Mouse (Mus musculus) MEL (cell line): ENCODE measurements around the gene Snx29. TPM values are rescaled to one million over a fixed set of nuclear protein-coding genes. Genes with fewer than 3 reads are reported as not detected.

Experiments
- DNase-seq: peaks from one replicate; pipeline ENCODE4 v3.0.0; 2011; ENCODE audit warnings: low read depth, low spot score
- H3K27ac ChIP-seq: 2 replicates; pipeline ENCODE4 v1.5.1; 2012; ENCODE audit warnings: low read depth, mild to moderate bottlenecking, control low read depth, low read length, moderate library complexity; ENCODE audit not compliant: control insufficient read depth
- H3K27me3 ChIP-seq, 2 experiments: fragments of 150-350 bp in 1 of 2; sonication (generic) in 1 of 2; 2 replicates each; pipeline ENCODE4 v1.6.1; 2012; ENCODE audit warnings: low read length in 2 of 2, mild to moderate bottlenecking in 2 of 2, improper control_type of control experiment in 1 of 2, moderate library complexity in 1 of 2; ENCODE audit not compliant: insufficient read depth in 2 of 2, control insufficient read depth in 1 of 2
- H3K36me3 ChIP-seq, 2 experiments: 2 replicates each; pipeline ENCODE4 v1.6.1; 2012 to 2014; ENCODE audit warnings: low read length in 2 of 2, improper control_type of control experiment in 1 of 2, inconsistent platforms in 1 of 2, mild to moderate bottlenecking in 1 of 2; ENCODE audit not compliant: insufficient read depth in 2 of 2, control insufficient read depth in 1 of 2
- H3K4me1 ChIP-seq, 2 experiments: fragments of 150-350 bp in 1 of 2; sonication (generic) in 1 of 2; 2 replicates each; pipeline ENCODE4 v1.6.1; 2012; ENCODE audit warnings: low read length in 2 of 2, improper control_type of control experiment in 1 of 2, mild to moderate bottlenecking in 1 of 2; ENCODE audit not compliant: insufficient read depth in 2 of 2, control insufficient read depth in 1 of 2
- H3K4me3 ChIP-seq, 2 experiments: fragments of 150-350 bp in 1 of 2; sonication (generic) in 1 of 2; 2 replicates each; pipeline ENCODE4 v1.5.1; 2012; ENCODE audit warnings: low read depth in 2 of 2, low read length in 2 of 2, mild to moderate bottlenecking in 2 of 2, moderate library complexity in 2 of 2, control low read depth in 1 of 2, improper control_type of control experiment in 1 of 2; ENCODE audit not compliant: control insufficient read depth in 1 of 2, insufficient read depth in 1 of 2
- H3K79me2 ChIP-seq: 2 replicates; pipeline ENCODE4 v1.6.1; 2012; ENCODE audit warnings: mild to moderate bottlenecking, low read length, moderate library complexity; ENCODE audit not compliant: control insufficient read depth, poor library complexity, insufficient read depth
- H3K9ac ChIP-seq: 2 replicates; pipeline ENCODE4 v1.6.1; 2012; ENCODE audit warnings: low read depth, mild to moderate bottlenecking, control low read depth, low read length, moderate library complexity; ENCODE audit not compliant: control insufficient read depth, poor library complexity, severe bottlenecking
- H3K9me3 ChIP-seq: fragments of 150-350 bp; sonication (generic); replicated peaks from 2 replicates; pipeline ENCODE4 v1.6.1; 2012; ENCODE audit warnings: mild to moderate bottlenecking, low read length, improper control_type of control experiment, moderate library complexity; ENCODE audit not compliant: insufficient read depth
- BHLHE40 ChIP-seq: IDR thresholded peaks from 2 replicates; pipeline ENCODE4 v1.6.1; 2012; ENCODE audit warnings: low read depth, mild to moderate bottlenecking, inconsistent platforms, low read length, improper control_type of control experiment, borderline replicate concordance
- CHD1 ChIP-seq: IDR thresholded peaks from 2 replicates; pipeline ENCODE4 v1.6.1; 2012; ENCODE audit warnings: low read depth, mild to moderate bottlenecking, inconsistent platforms, low read length, improper control_type of control experiment
- CHD2 ChIP-seq: IDR thresholded peaks from 2 replicates; pipeline ENCODE4 v1.6.1; 2011; ENCODE audit warnings: low read length, improper control_type of control experiment
- CTCF ChIP-seq, 3 experiments: IDR thresholded peaks in 2 of 3; conservative IDR thresholded peaks in 1 of 3; 2 replicates each; pipeline ENCODE4 v1.5.1; 2011 to 2012; ENCODE audit warnings: low read length in 3 of 3, low read depth in 2 of 3, mild to moderate bottlenecking in 2 of 3, improper control_type of control experiment in 1 of 3, inconsistent platforms in 1 of 3, mixed read lengths in 1 of 3, moderate library complexity in 1 of 3; ENCODE audit not compliant: control insufficient read depth in 1 of 3, insufficient read depth in 1 of 3, poor library complexity in 1 of 3, severe bottlenecking in 1 of 3
- E2F4 ChIP-seq: IDR thresholded peaks from 2 replicates; pipeline ENCODE4 v1.6.1; 2011; ENCODE audit warnings: low read depth, low read length, improper control_type of control experiment, borderline replicate concordance
- EP300 ChIP-seq, 2 experiments: IDR thresholded peaks; 2 replicates each; pipeline ENCODE4 v1.6.1; 2011; ENCODE audit warnings: improper control_type of control experiment in 2 of 2, low read length in 2 of 2, low read depth in 1 of 2, mild to moderate bottlenecking in 1 of 2
- ETS1 ChIP-seq: IDR thresholded peaks from 2 replicates; pipeline ENCODE4 v1.6.1; 2012; ENCODE audit warnings: low read depth, mild to moderate bottlenecking, inconsistent platforms, low read length, improper control_type of control experiment, moderate library complexity
- GATA1 ChIP-seq: IDR thresholded peaks from 2 replicates; pipeline ENCODE4 v1.6.1; 2011; ENCODE audit warnings: low read depth, low read length, improper control_type of control experiment
- JUND ChIP-seq: IDR thresholded peaks from 2 replicates; pipeline ENCODE4 v1.6.1; 2011; ENCODE audit warnings: low read depth, mild to moderate bottlenecking, improper control_type of control experiment, low read length
- MAFK ChIP-seq: IDR thresholded peaks from 2 replicates; pipeline ENCODE4 v1.6.1; 2011; ENCODE audit warnings: low read depth, mild to moderate bottlenecking, low read length, improper control_type of control experiment, borderline replicate concordance
- MAX ChIP-seq: IDR thresholded peaks from 2 replicates; pipeline ENCODE4 v1.6.1; 2011; ENCODE audit warnings: low read length, improper control_type of control experiment
- MEF2A ChIP-seq: IDR thresholded peaks from 2 replicates; pipeline ENCODE4 v1.6.1; 2014; ENCODE audit warnings: low read depth, mild to moderate bottlenecking, inconsistent platforms, low read length, improper control_type of control experiment; ENCODE audit not compliant: poor library complexity, insufficient replicate concordance, severe bottlenecking; ENCODE audit errors: extremely low read depth
- NELFE ChIP-seq: IDR thresholded peaks from 2 replicates; pipeline ENCODE4 v1.6.1; 2011; ENCODE audit warnings: low read depth, low read length, improper control_type of control experiment
- POLR2AphosphoS2 ChIP-seq: IDR thresholded peaks from 2 replicates; pipeline ENCODE4 v1.6.1; 2011; ENCODE audit warnings: low read length, improper control_type of control experiment
- POLR2AphosphoS5 ChIP-seq: IDR thresholded peaks from 2 replicates; pipeline ENCODE4 v1.6.1; 2012; ENCODE audit warnings: low read depth, borderline replicate concordance, mild to moderate bottlenecking, inconsistent platforms, low read length, moderate library complexity, mixed read lengths
- RAD21 ChIP-seq: IDR thresholded peaks from 2 replicates; pipeline ENCODE4 v1.6.1; 2011; ENCODE audit warnings: mild to moderate bottlenecking, low read depth, low read length, improper control_type of control experiment
- TAL1 ChIP-seq: IDR thresholded peaks from 2 replicates; pipeline ENCODE4 v1.6.1; 2012; ENCODE audit warnings: mild to moderate bottlenecking, inconsistent platforms, low read length, moderate library complexity, mixed read lengths
- TBP ChIP-seq: IDR thresholded peaks from 2 replicates; pipeline ENCODE4 v1.8.0; 2011; ENCODE audit warnings: low read depth, low read length, improper control_type of control experiment
- TCF12 ChIP-seq: IDR thresholded peaks from 2 replicates; pipeline ENCODE4 v1.6.1; 2014; ENCODE audit warnings: low read depth, mild to moderate bottlenecking, inconsistent platforms, low read length, improper control_type of control experiment, moderate library complexity
- ZMIZ1 ChIP-seq: IDR thresholded peaks from 2 replicates; pipeline ENCODE4 v1.6.1; 2012; ENCODE audit warnings: low read depth, mild to moderate bottlenecking, inconsistent platforms, low read length, improper control_type of control experiment, moderate library complexity
- polyA plus RNA-seq, 2 experiments: library from polyadenylated mRNA; stranded (reverse) in 1 of 2; unstranded in 1 of 2; fragments of >175 nt in 1 of 2; fragments of >200 nt in 1 of 2; gene quantifications; 2 replicates each; pipeline versions ENCODE4 v1.2.1 to v1.2.4; 2012; ENCODE audit warnings: low replicate concordance in 2 of 2, low read depth in 1 of 2; ENCODE audit not compliant: insufficient read length in 2 of 2, insufficient read depth in 1 of 2, missing spikeins in 1 of 2
- total RNA-seq: library from RNA; depleted of rRNA; stranded (reverse); fragments of 300-350 nt; gene quantifications from 2 replicates; pipeline ENCODE4 v1.2.3, GENCODE M21; 2012

Gene Snx29
- total and polyA plus RNA-seq, 3 experiments = 0.72 to 0.73 TPM; not detected in 1

DNA sequence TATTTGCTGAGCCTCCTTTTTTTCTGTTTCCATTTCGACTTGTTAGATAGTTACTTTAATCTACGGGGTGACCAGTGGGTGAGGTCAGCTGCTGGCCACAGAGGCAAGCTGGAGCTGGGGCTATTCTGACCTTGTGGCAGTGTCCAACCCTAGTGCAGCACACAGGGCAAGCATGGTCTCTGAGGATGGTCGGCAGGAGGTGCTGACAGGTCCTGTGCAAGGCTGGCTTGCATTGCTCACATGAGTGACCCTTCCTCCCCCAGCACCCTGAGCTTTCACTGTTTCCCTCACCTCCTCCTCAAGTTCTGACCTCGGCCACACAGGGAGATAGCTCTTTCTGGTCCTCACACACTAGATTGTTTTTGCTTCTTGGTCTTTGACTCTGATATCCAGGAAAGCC, 46.5 kb downstream of the Snx29 start:
- DNase-seq = no peak
- Histone ChIP-seq H3K27me3 (no peaks in the 10 kb centered on the region), H3K9me3 (no peaks in the 10 kb centered on the region), H3K4me1 (peaks cover 4 to 20% of the 10 kb centered on the region in 2 experiments), H3K27ac (peak overlapping the region; percentile 34; the same call in 1 of the 2 replicates), H3K36me3 (peaks cover 0 to 13% of the 10 kb centered on the region in 2 experiments; a peak in 2 of 4 replicates), H3K79me2 (no peaks in the 10 kb centered on the region), H3K4me3 (no peak overlapping the region), H3K9ac (no peak overlapping the region)
- TF ChIP-seq CHD2 (no peak), TAL1 (no peak), POLR2AphosphoS5 (no peak), JUND (no peak), GATA1 (no peak), BHLHE40 (no peak), RAD21 (no peak), POLR2AphosphoS2 (no peak), E2F4 (no peak), ZMIZ1 (no peak), CHD1 (no peak), NELFE (no peak), MAX (no peak)

- Histone ChIP-seq H3K4me1 (peaks cover 4 to 20% of the 10 kb centered on the region in 2 experiments), H3K27ac (peak overlapping the region; percentile 39), H3K4me3 (no peak overlapping the region), H3K27me3 (no peaks in the 10 kb centered on the region), H3K36me3 (peaks cover 0 to 13% of the 10 kb centered on the region in 2 experiments; a peak in 2 of 4 replicates), H3K9ac (no peak overlapping the region), H3K79me2 (no peaks in the 10 kb centered on the region), H3K9me3 (no peaks in the 10 kb centered on the region)
- DNase-seq = peak; percentile 54
- TF ChIP-seq CTCF (IDR thresholded peaks at IDR 0.05 in 2 of 3, conservative IDR thresholded peaks at IDR 0.05 in 1 of 3; ENCODE audit: control insufficient read depth in 1 of 3, insufficient read depth in 1 of 3, low read depth in 2 of 3, low read length in 3 of 3, poor library complexity in 1 of 3, severe bottlenecking in 1 of 3) (no peak), MEF2A (no peak), TCF12 (peak; percentile 32; the same call in 1 of the 2 replicates), GATA1 (peak; percentile 72), MAFK (no peak), EP300 (IDR thresholded peaks at IDR 0.05; ENCODE audit: low read depth in 1 of 2, low read length in 2 of 2) (peak; percentile 24 to 51; a peak in 3 of 4 replicates), TAL1 (no peak), ETS1 (peak; percentile 59), ZMIZ1 (no peak), TBP (no peak)
These were observed 46.9 kb downstream of the Snx29 start for GRCm38 (mm10) chr16:11369642-11370041.
